Mouse (Mus musculus): ENCODE results near the gene Creb1.

The Creb1 gene

GRCm38 (mm10) chr1:64532589-64533470, at the start of gene Creb1:
Gene Creb1, plus strand, starts transcription at chr1:64532645.
- peak; percentile 98 for DNase-seq (ENCODE audit: low spot score)

- DNase-seq (ENCODE audit: low spot score), result no peak
These were observed 43.9 kb upstream of the Creb1 start for GRCm38 (mm10) chr1:64488521-64489029.

GRCm38 (mm10) chr1:64496803-64497202, 35.6 kb upstream of the Creb1 start:
- no peak for DNase-seq (ENCODE audit: low spot score)

- no peak for DNase-seq (ENCODE audit: low spot score)
These were observed 30.9 kb upstream of the Creb1 start for GRCm38 (mm10) chr1:64501382-64502140.

GRCm38 (mm10) chr1:64508479-64509096, 23.9 kb upstream of the Creb1 start:
- DNase-seq (ENCODE audit: low spot score), result no peak

- DNase-seq (ENCODE audit: low spot score), result no peak
These were observed 22.8 kb upstream of the Creb1 start for GRCm38 (mm10) chr1:64509678-64510077.

- no peak for DNase-seq (ENCODE audit: low spot score)
These were observed 18.3 kb upstream of the Creb1 start for GRCm38 (mm10) chr1:64514184-64514583.

GRCm38 (mm10) chr1:64516593-64516992, 15.9 kb upstream of the Creb1 start:
- no peak for DNase-seq (ENCODE audit: low spot score)

- no peak for DNase-seq (ENCODE audit: low spot score)
These were observed 14.0 kb upstream of the Creb1 start for GRCm38 (mm10) chr1:64518480-64518879.

GRCm38 (mm10) chr1:64519345-64519744, 13.1 kb upstream of the Creb1 start:
- no peak for DNase-seq (ENCODE audit: low spot score)

- no peak for DNase-seq (ENCODE audit: low spot score)
These were observed 12.5 kb upstream of the Creb1 start for GRCm38 (mm10) chr1:64519901-64520300.

GRCm38 (mm10) chr1:64521734-64522133, 10.7 kb upstream of the Creb1 start:
- DNase-seq (ENCODE audit: low spot score), result no peak

GRCm38 (mm10) chr1:64522637-64523036, 9.8 kb upstream of the Creb1 start:
- DNase-seq (ENCODE audit: low spot score), result no peak

GRCm38 (mm10) chr1:64523117-64523516, 9.3 kb upstream of the Creb1 start:
- DNase-seq (ENCODE audit: low spot score), result no peak

GRCm38 (mm10) chr1:64524661-64525060, 7.8 kb upstream of the Creb1 start:
- DNase-seq (ENCODE audit: low spot score), result no peak

GRCm38 (mm10) chr1:64527626-64528025, 4.8 kb upstream of the Creb1 start:
- no peak for DNase-seq (ENCODE audit: low spot score)

GRCm38 (mm10) chr1:64529781-64530315, 2.6 kb upstream of the Creb1 start:
- DNase-seq (ENCODE audit: low spot score), result no peak

- no peak for DNase-seq (ENCODE audit: low spot score)
These were observed 897 bp upstream of the Creb1 start for GRCm38 (mm10) chr1:64531548-64531947.

GRCm38 (mm10) chr1:64532067-64532523, 350 bp upstream of the Creb1 start:
- DNase-seq (ENCODE audit: low spot score), result no peak

GRCm38 (mm10) chr1:64533471-64534443, 1.3 kb downstream of the Creb1 start:
- peak; percentile 48 for DNase-seq (ENCODE audit: low spot score)

GRCm38 (mm10) chr1:64538837-64539367, 6.5 kb downstream of the Creb1 start:
- no peak for DNase-seq (ENCODE audit: low spot score)
